Comparison of ENCODE assay signal across 7 mouse cellular contexts in the genomic region with DNA sequence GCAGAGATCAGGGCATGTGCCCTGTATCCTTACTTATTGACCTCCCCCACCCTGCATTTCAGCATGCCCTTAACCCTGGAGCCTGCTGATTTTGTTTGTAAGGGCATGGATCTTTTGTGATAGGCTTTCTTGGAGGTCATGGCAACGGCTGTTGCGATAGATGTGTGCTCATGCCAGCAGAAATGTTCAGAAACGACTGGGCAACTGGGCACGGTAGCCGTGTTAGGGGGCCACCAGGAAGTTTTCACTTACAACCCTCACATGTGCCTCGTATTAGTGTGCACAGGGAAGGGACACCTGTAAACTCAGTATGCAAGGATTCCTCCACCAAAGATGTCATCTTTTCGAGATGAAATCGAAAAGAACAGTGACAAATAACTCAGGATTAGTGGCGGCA. TPM values are rescaled to one million over a fixed set of nuclear protein-coding genes. Genes with fewer than 3 reads are reported as not detected.
DNase-seq lines count a peak whose midpoint lies in the region; ATAC-seq and TF ChIP-seq lines count a peak whose summit lies in the region.

No protein-coding gene starts in this region.

- WGBS in lung, embryonic 16.5 days, result 23% methylated on average over 9 of the region's 9 CpGs
- WGBS in forebrain, embryonic 12.5 days, result 39% methylated on average over 9 of the region's 9 CpGs
- WGBS in limb, embryonic 11.5 days, result 34% methylated on average over 9 of the region's 9 CpGs
- 17% methylated on average over 9 of the region's 9 CpGs for WGBS in small intestine, adult 2 months

- no peaks in the 10 kb centered on the region for H3K27me3 ChIP-seq in lung, embryonic 16.5 days (ENCODE audit: control insufficient read depth, insufficient read depth, low read depth, low read length)
- peaks cover 9% of the 10 kb centered on the region; the same call in 1 of the 2 replicates for H3K27me3 ChIP-seq in forebrain, embryonic 12.5 days
- H3K27me3 ChIP-seq in limb, embryonic 11.5 days (ENCODE audit: control insufficient read depth, insufficient read depth, low read length), result no peaks in the 10 kb centered on the region
- H3K27me3 ChIP-seq in small intestine, adult 2 months (ENCODE audit: control insufficient read depth, insufficient read depth, low read length), result no peaks in the 10 kb centered on the region

- no peaks in the 10 kb centered on the region for H3K36me3 ChIP-seq in lung, embryonic 16.5 days (ENCODE audit: control insufficient read depth, insufficient read depth, low read length)
- H3K36me3 ChIP-seq in forebrain, embryonic 12.5 days (replicated peaks), result no peaks in the 10 kb centered on the region
- H3K36me3 ChIP-seq in limb, embryonic 11.5 days (ENCODE audit: control insufficient read depth, insufficient read depth, low read length), result no peaks in the 10 kb centered on the region
- H3K36me3 ChIP-seq in small intestine, adult 2 months (ENCODE audit: control insufficient read depth, insufficient read depth, low read length), result no peaks in the 10 kb centered on the region

- DNase-seq in lung, postnatal 36 days, result no peak
- no peak for DNase-seq in limb, embryonic 11.5 days (ENCODE audit: low spot score)
- DNase-seq in spleen, postnatal 10 days (ENCODE audit: low spot score in 2 of 2), result no peak
- DNase-seq in right cerebral cortex, postnatal 10 days (ENCODE audit: low spot score in 2 of 2), result no peak

- H3K9ac ChIP-seq in lung, embryonic 16.5 days (ENCODE audit: low read length), result peak overlapping the region; percentile 84
- peak overlapping the region; percentile 59 for H3K9ac ChIP-seq in forebrain, embryonic 12.5 days
- H3K9ac ChIP-seq in limb, embryonic 11.5 days (ENCODE audit: low read length), result peak overlapping the region; percentile 68

- peak overlapping the region; percentile 86 for H3K4me2 ChIP-seq in lung, embryonic 16.5 days (ENCODE audit: low read depth, low read length)
- H3K4me2 ChIP-seq in forebrain, embryonic 12.5 days, result peak overlapping the region; percentile 62
- H3K4me2 ChIP-seq in limb, embryonic 11.5 days (ENCODE audit: low read depth, severe bottlenecking), result peak overlapping the region; percentile 59

- no peak for TF ChIP-seq POLR2A in small intestine, adult 2 months (IDR thresholded peaks at IDR 0.05; ENCODE audit: low read depth, low read length)

- H3K4me3 ChIP-seq in lung, embryonic 16.5 days (ENCODE audit: low read length), result peak overlapping the region; percentile 54
- H3K4me3 ChIP-seq in forebrain, embryonic 12.5 days (replicated peaks), result peak overlapping the region; percentile 38
- H3K4me3 ChIP-seq in limb, embryonic 11.5 days (ENCODE audit: low read depth, low read length), result peak overlapping the region; percentile 31
- peak overlapping the region; percentile 78 for H3K4me3 ChIP-seq in small intestine, adult 2 months (ENCODE audit: low read depth, low read length)

- TF ChIP-seq CTCF in small intestine, adult 2 months (IDR thresholded peaks at IDR 0.05; ENCODE audit: extremely low read depth, insufficient read length, insufficient replicate concordance, low read depth, low read length), result no peak

- H3K4me1 ChIP-seq in lung, embryonic 16.5 days (replicated peaks; ENCODE audit: control insufficient read depth, insufficient read depth, low read length), result peaks cover 28% of the 10 kb centered on the region
- H3K4me1 ChIP-seq in forebrain, embryonic 12.5 days, result peaks cover 16% of the 10 kb centered on the region
- H3K4me1 ChIP-seq in limb, embryonic 11.5 days (ENCODE audit: control insufficient read depth, insufficient read depth, low read length), result peaks cover 10% of the 10 kb centered on the region; the same call in 1 of the 2 replicates
- peaks cover 9% of the 10 kb centered on the region for H3K4me1 ChIP-seq in small intestine, adult 2 months (ENCODE audit: control insufficient read depth, insufficient read depth, insufficient read length, low read length)

- peak overlapping the region; percentile 99 for H3K27ac ChIP-seq in lung, embryonic 16.5 days (ENCODE audit: low read length)
- peak overlapping the region; percentile 43; the same call in 1 of the 2 replicates for H3K27ac ChIP-seq in forebrain, embryonic 12.5 days
- H3K27ac ChIP-seq in limb, embryonic 11.5 days (replicated peaks; ENCODE audit: low read depth, low read length), result peak overlapping the region; percentile 70
- H3K27ac ChIP-seq in small intestine, adult 2 months (ENCODE audit: insufficient read depth, low read depth, low read length), result peak overlapping the region; percentile 69; the same call in 1 of the 2 replicates

- peak; percentile 2; the same call in 1 of the 2 replicates for ATAC-seq in lung, embryonic 16.5 days (ENCODE audit: low read depth)
- ATAC-seq in forebrain, embryonic 12.5 days (ENCODE audit: low FRiP score), result peak; percentile 28; the same call in 1 of the 2 replicates
- 0 out of 2 replicates have a peak, but pooled peaks have one; percentile 4 for ATAC-seq in limb, embryonic 11.5 days (ENCODE audit: insufficient number of reproducible peaks, low FRiP score, low TSS enrichment, low read depth)

- no peaks in the 10 kb centered on the region for H3K9me3 ChIP-seq in lung, embryonic 16.5 days (ENCODE audit: control insufficient read depth, low read length)
- no peaks in the 10 kb centered on the region for H3K9me3 ChIP-seq in forebrain, embryonic 12.5 days
- no peaks in the 10 kb centered on the region for H3K9me3 ChIP-seq in limb, embryonic 11.5 days (ENCODE audit: control insufficient read depth, low read length)

RNA-seq across cellular contexts. Expression of a gene that starts 0.5 kb away (rescaled TPM):
- 11.1 and 15.3 TPM in 2 replicates for polyA plus RNA-seq in lung, embryonic 16.5 days (2015; fragmentation: Nextera tagmentation; extraction: Ambion mirVana)
- polyA plus RNA-seq in forebrain, embryonic 12.5 days (2016; fragmentation: Nextera tagmentation; extraction: Ambion mirVana), result 1.1 and 2.9 TPM in 2 replicates
- polyA plus RNA-seq in limb, embryonic 11.5 days (2014; fragmentation: Nextera tagmentation; extraction: Ambion mirVana), result 2.7 and 4.5 TPM in 2 replicates
- polyA plus RNA-seq in small intestine, adult 2 months (2012; rRNA removed), result 1.0 and 1.3 TPM in 2 replicates

Comparison
In these comparisons a context has a peak if more than half of its experiments do, and no peak if none do; other contexts are left out.
1. H3K27ac ChIP-seq: peak in every context shown above with its lines; median percentile 99 in lung, embryonic 16.5 days; 70 in limb, embryonic 11.5 days; 69 in small intestine, adult 2 months; 43 in forebrain, embryonic 12.5 days.